22 mouse cellular contexts compared by ENCODE assay signal in genomic region chr12:68346517-68347099, GRCm38 (mm10).
DNase-seq lines count a peak whose midpoint lies in the region; ATAC-seq and TF ChIP-seq lines count a peak whose summit lies in the region.
"Had no signal": no experiment of that assay in that cellular context is flagged by ENCODE, and none has a peak within 500 bp of the region (broad histone marks: within the 10 kb centered on the region; RNA-seq: fewer than 3 reads in every experiment).

No protein-coding gene starts in this region.

- H3K4me1 ChIP-seq in hindbrain, embryonic 11.5 days (replicated peaks; ENCODE audit: control insufficient read depth, insufficient read depth, low read length) = no peaks in the 10 kb centered on the region
- H3K4me1 ChIP-seq in hindbrain, embryonic 16.5 days (ENCODE audit: control insufficient read depth, insufficient read depth, low read depth, low read length) = no peaks in the 10 kb centered on the region
- no peaks in the 10 kb centered on the region for H3K4me1 ChIP-seq in hindbrain, embryonic 14.5 days (replicated peaks; ENCODE audit: control insufficient read depth, insufficient read depth, low read length)
- no peaks in the 10 kb centered on the region for H3K4me1 ChIP-seq in neural tube, embryonic 14.5 days (ENCODE audit: control insufficient read depth, insufficient read depth, low read length)
- no peaks in the 10 kb centered on the region for H3K4me1 ChIP-seq in forebrain, embryonic 15.5 days
- H3K4me1 ChIP-seq: embryonic facial prominence, embryonic 13.5 days; forebrain, embryonic 12.5 days; heart, embryonic 13.5 days; intestine, embryonic 15.5 days had no signal

- H3K9me3 ChIP-seq in hindbrain, embryonic 11.5 days (ENCODE audit: control insufficient read depth, low read length) = no peaks in the 10 kb centered on the region
- no peaks in the 10 kb centered on the region for H3K9me3 ChIP-seq in hindbrain, embryonic 16.5 days (ENCODE audit: control insufficient read depth, low read length)
- H3K9me3 ChIP-seq in hindbrain, embryonic 14.5 days (ENCODE audit: control insufficient read depth, low read length) = no peaks in the 10 kb centered on the region
- no peaks in the 10 kb centered on the region for H3K9me3 ChIP-seq in neural tube, embryonic 14.5 days (ENCODE audit: control insufficient read depth, low read length)
- H3K9me3 ChIP-seq in forebrain, embryonic 15.5 days = no peaks in the 10 kb centered on the region
- H3K9me3 ChIP-seq: embryonic facial prominence, embryonic 13.5 days; forebrain, embryonic 12.5 days; heart, embryonic 13.5 days; intestine, embryonic 15.5 days had no signal

- H3K4me2 ChIP-seq in hindbrain, embryonic 11.5 days (replicated peaks; ENCODE audit: low read depth, low read length) = no peak overlapping the region
- H3K4me2 ChIP-seq in hindbrain, embryonic 16.5 days (ENCODE audit: low read length) = no peak overlapping the region
- H3K4me2 ChIP-seq in hindbrain, embryonic 14.5 days (replicated peaks) = no peak overlapping the region
- no peak overlapping the region for H3K4me2 ChIP-seq in neural tube, embryonic 14.5 days (ENCODE audit: low read depth, low read length)
- no peak overlapping the region for H3K4me2 ChIP-seq in forebrain, embryonic 15.5 days (replicated peaks)
- H3K4me2 ChIP-seq: embryonic facial prominence, embryonic 13.5 days; forebrain, embryonic 12.5 days; heart, embryonic 13.5 days; intestine, embryonic 15.5 days had no signal

- no peak for DNase-seq in hindbrain, embryonic 11.5 days (ENCODE audit: low spot score)
- peak; percentile 38 for DNase-seq in brain, embryonic 14.5 days (ENCODE audit: low read depth)
- DNase-seq in hindbrain, embryonic 14.5 days (ENCODE audit: low spot score) = no peak
- DNase-seq in gastrocnemius, adult 2 months = no peak
- DNase-seq: adrenal gland, postnatal 14 days; cerebellum, adult 18-20 months; cerebellum, adult 9-11 months; cerebellum, postnatal 36 days; forebrain, postnatal 0 days; gastrocnemius, postnatal 36 days; heart, adult 11 months; heart, postnatal 36 days had no signal

- 72% methylated on average over 2 of the region's 2 CpGs for WGBS in hindbrain, embryonic 11.5 days
- WGBS in hindbrain, embryonic 16.5 days = 58% methylated on average over 2 of the region's 2 CpGs
- WGBS in hindbrain, embryonic 14.5 days = 60% methylated on average over 2 of the region's 2 CpGs
- 35% methylated on average over 2 of the region's 2 CpGs for WGBS in neural tube, embryonic 14.5 days
- WGBS in forebrain, embryonic 15.5 days = 78% methylated on average over 2 of the region's 2 CpGs

- no peak for TF ChIP-seq POLR2A in brain, embryonic 14.5 days (IDR thresholded peaks at IDR 0.05; ENCODE audit: borderline replicate concordance, extremely low read depth, insufficient read depth, insufficient read length, poor library complexity, severe bottlenecking)

- peak; percentile 74 for ATAC-seq in hindbrain, embryonic 11.5 days (ENCODE audit: low FRiP score)
- ATAC-seq in hindbrain, embryonic 16.5 days = no peak
- peak; percentile 43; the same call in 1 of the 2 replicates for ATAC-seq in hindbrain, embryonic 14.5 days (ENCODE audit: low FRiP score)
- peak; percentile 87 for ATAC-seq in neural tube, embryonic 14.5 days (ENCODE audit: low read depth)
- no peak for ATAC-seq in forebrain, embryonic 15.5 days (replicated peaks)
- ATAC-seq: activated CD4-positive, CD25-positive, alpha-beta regulatory T cell, adult 4 months; forebrain, postnatal 0 days; intestine, embryonic 15.5 days; Patski had no signal

- H3K27ac ChIP-seq in hindbrain, embryonic 11.5 days (ENCODE audit: low read depth, low read length) = no peak overlapping the region
- H3K27ac ChIP-seq in hindbrain, embryonic 16.5 days (ENCODE audit: low read depth, low read length) = no peak overlapping the region
- no peak overlapping the region for H3K27ac ChIP-seq in hindbrain, embryonic 14.5 days
- H3K27ac ChIP-seq in neural tube, embryonic 14.5 days (ENCODE audit: low read depth, low read length) = no peak overlapping the region
- no peak overlapping the region for H3K27ac ChIP-seq in gastrocnemius, adult 2 months
- no peak overlapping the region for H3K27ac ChIP-seq in forebrain, embryonic 15.5 days (replicated peaks)
- H3K27ac ChIP-seq: embryonic facial prominence, embryonic 13.5 days; forebrain, embryonic 12.5 days; heart, embryonic 13.5 days; intestine, embryonic 15.5 days had no signal

- H3K9ac ChIP-seq in hindbrain, embryonic 11.5 days (ENCODE audit: low read depth, low read length) = no peak overlapping the region
- H3K9ac ChIP-seq in hindbrain, embryonic 16.5 days (ENCODE audit: low read depth, low read length) = no peak overlapping the region
- no peak overlapping the region for H3K9ac ChIP-seq in hindbrain, embryonic 14.5 days
- H3K9ac ChIP-seq in neural tube, embryonic 14.5 days (replicated peaks; ENCODE audit: low read depth, low read length) = no peak overlapping the region
- no peak overlapping the region for H3K9ac ChIP-seq in forebrain, embryonic 15.5 days (replicated peaks)
- H3K9ac ChIP-seq: embryonic facial prominence, embryonic 13.5 days; forebrain, embryonic 12.5 days; forebrain, postnatal 0 days; heart, embryonic 13.5 days; intestine, embryonic 15.5 days had no signal

- no peak overlapping the region for H3K4me3 ChIP-seq in hindbrain, embryonic 11.5 days (ENCODE audit: low read depth, low read length)
- no peak overlapping the region for H3K4me3 ChIP-seq in hindbrain, embryonic 16.5 days (ENCODE audit: low read length)
- no peak overlapping the region for H3K4me3 ChIP-seq in hindbrain, embryonic 14.5 days (replicated peaks; ENCODE audit: low read length)
- H3K4me3 ChIP-seq in neural tube, embryonic 14.5 days (ENCODE audit: low read depth, low read length) = no peak overlapping the region
- H3K4me3 ChIP-seq in gastrocnemius, adult 2 months = no peak overlapping the region
- no peak overlapping the region for H3K4me3 ChIP-seq in forebrain, embryonic 15.5 days
- H3K4me3 ChIP-seq: embryonic facial prominence, embryonic 13.5 days; forebrain, embryonic 12.5 days; heart, embryonic 13.5 days; intestine, embryonic 15.5 days had no signal

- H3K36me3 ChIP-seq in hindbrain, embryonic 11.5 days (ENCODE audit: control insufficient read depth, insufficient read depth, low read length) = no peaks in the 10 kb centered on the region
- no peaks in the 10 kb centered on the region for H3K36me3 ChIP-seq in hindbrain, embryonic 16.5 days (ENCODE audit: control insufficient read depth, insufficient read depth, low read length)
- H3K36me3 ChIP-seq in hindbrain, embryonic 14.5 days (replicated peaks; ENCODE audit: control insufficient read depth, insufficient read depth) = no peaks in the 10 kb centered on the region
- no peaks in the 10 kb centered on the region for H3K36me3 ChIP-seq in neural tube, embryonic 14.5 days (ENCODE audit: control insufficient read depth, insufficient read depth, low read length)
- H3K36me3 ChIP-seq in forebrain, embryonic 15.5 days = no peaks in the 10 kb centered on the region
- H3K36me3 ChIP-seq: embryonic facial prominence, embryonic 13.5 days; forebrain, embryonic 12.5 days; heart, embryonic 13.5 days; intestine, embryonic 15.5 days had no signal

- intact Hi-C loops in gastrocnemius, adult 2 months (cut with DNase I) = no loop called here

- TF ChIP-seq CTCF in brain, embryonic 14.5 days (IDR thresholded peaks at IDR 0.05; ENCODE audit: borderline replicate concordance, extremely low read depth, insufficient read depth, insufficient read length) = no peak
- no peak for TF ChIP-seq CTCF in gastrocnemius, adult 2 months (IDR thresholded peaks at IDR 0.05)

- no peaks in the 10 kb centered on the region for H3K27me3 ChIP-seq in hindbrain, embryonic 11.5 days (ENCODE audit: control insufficient read depth, insufficient read depth, low read length)
- no peaks in the 10 kb centered on the region for H3K27me3 ChIP-seq in hindbrain, embryonic 16.5 days (replicated peaks; ENCODE audit: control insufficient read depth, insufficient read depth, low read length)
- H3K27me3 ChIP-seq in hindbrain, embryonic 14.5 days (ENCODE audit: control insufficient read depth, insufficient read depth, low read length) = no peaks in the 10 kb centered on the region
- no peaks in the 10 kb centered on the region for H3K27me3 ChIP-seq in neural tube, embryonic 14.5 days (ENCODE audit: control insufficient read depth, insufficient read depth, low read length)
- H3K27me3 ChIP-seq in forebrain, embryonic 15.5 days = no peaks in the 10 kb centered on the region
- H3K27me3 ChIP-seq: CH12.LX; embryonic facial prominence, embryonic 13.5 days; forebrain, embryonic 12.5 days; heart, embryonic 13.5 days; intestine, embryonic 15.5 days; Patski had no signal

Comparison
In these comparisons a context has a peak if more than half of its experiments do, and no peak if none do; other contexts are left out.
1. ATAC-seq: peak in hindbrain, embryonic 11.5 days (single experiment), hindbrain, embryonic 14.5 days (single experiment) and neural tube, embryonic 14.5 days (single experiment); none in hindbrain, embryonic 16.5 days (single experiment) and forebrain, embryonic 15.5 days (single experiment).